Mouse (Mus musculus) CH12.LX (cell line): ENCODE measurements at regions not wholly inside any gene's neighbourhood (a gene's known extent, or its start where the extent isn't known, plus 50 kb on each side); places are given as distances from the start of the nearest gene placed in this dataset.

Experiments used
- CHD2 ChIP-seq: IDR thresholded peaks from 2 replicates; pipeline ENCODE4 v1.6.1; 2011; ENCODE audit warnings: low read length, improper control_type of control experiment
- CTCF ChIP-seq, 2 experiments: IDR thresholded peaks in 1 of 2; conservative IDR thresholded peaks in 1 of 2; 2 replicates each; pipeline ENCODE4 v1.5.1; 2011 to 2012; ENCODE audit warnings: low read depth in 2 of 2, low read length in 2 of 2, improper control_type of control experiment in 1 of 2, inconsistent platforms in 1 of 2, mild to moderate bottlenecking in 1 of 2, moderate library complexity in 1 of 2
- ETS1 ChIP-seq: conservative IDR thresholded peaks from 2 replicates; pipeline ENCODE4 v1.6.1; 2012; ENCODE audit warnings: low read depth, mild to moderate bottlenecking, inconsistent platforms, low read length, improper control_type of control experiment, moderate library complexity
- HCFC1 ChIP-seq: IDR thresholded peaks from 2 replicates; pipeline ENCODE4 v1.6.1; 2012; ENCODE audit warnings: low read depth, mild to moderate bottlenecking, inconsistent platforms, low read length, improper control_type of control experiment
- JUND ChIP-seq: conservative IDR thresholded peaks from 2 replicates; pipeline ENCODE4 v1.6.1; 2011; ENCODE audit warnings: low read depth, low read length, improper control_type of control experiment
- MAZ ChIP-seq: IDR thresholded peaks from 2 replicates; pipeline ENCODE4 v1.6.1; 2012; ENCODE audit warnings: low read depth, mild to moderate bottlenecking, inconsistent platforms, low read length, improper control_type of control experiment, moderate library complexity
- MEF2A ChIP-seq: IDR thresholded peaks from 2 replicates; pipeline ENCODE4 v1.6.1; 2014; ENCODE audit warnings: low read depth, mild to moderate bottlenecking, inconsistent platforms, low read length, improper control_type of control experiment, borderline replicate concordance
- NELFE ChIP-seq: IDR thresholded peaks from 2 replicates; pipeline ENCODE4 v1.6.1; 2011; ENCODE audit warnings: low read depth, low read length, improper control_type of control experiment
- POLR2A ChIP-seq: IDR thresholded peaks from 2 replicates; pipeline ENCODE4 v1.6.1; 2011; ENCODE audit warnings: low read depth, mild to moderate bottlenecking, improper control_type of control experiment, low read length
- TBP ChIP-seq: conservative IDR thresholded peaks from 2 replicates; pipeline ENCODE4 v1.6.1; 2011; ENCODE audit warnings: low read depth, low read length, improper control_type of control experiment
- ZMIZ1 ChIP-seq: IDR thresholded peaks from 2 replicates; pipeline ENCODE4 v1.6.1; 2012; ENCODE audit warnings: low read depth, mild to moderate bottlenecking, inconsistent platforms, low read length, improper control_type of control experiment

GRCm38 (mm10) chr3:113105979-113106378, 152.7 kb downstream of the Amy2a5 start:
- no peak for TF ChIP-seq CTCF (conservative IDR thresholded peaks at IDR 0.05 in 1 of 2, IDR thresholded peaks at IDR 0.05 in 1 of 2; ENCODE audit: low read depth in 2 of 2, low read length in 2 of 2)
- TF ChIP-seq ETS1, result no peak
- no peak for TF ChIP-seq ZMIZ1
- TF ChIP-seq CHD2, result no peak
- no peak for TF ChIP-seq MAZ
- no peak for TF ChIP-seq POLR2A
- no peak for TF ChIP-seq NELFE
- no peak for TF ChIP-seq JUND
- no peak for TF ChIP-seq TBP
- TF ChIP-seq HCFC1, result no peak
- no peak for TF ChIP-seq MEF2A
